ENCODE assay signal across 8 mouse cellular contexts in the genomic region with DNA sequence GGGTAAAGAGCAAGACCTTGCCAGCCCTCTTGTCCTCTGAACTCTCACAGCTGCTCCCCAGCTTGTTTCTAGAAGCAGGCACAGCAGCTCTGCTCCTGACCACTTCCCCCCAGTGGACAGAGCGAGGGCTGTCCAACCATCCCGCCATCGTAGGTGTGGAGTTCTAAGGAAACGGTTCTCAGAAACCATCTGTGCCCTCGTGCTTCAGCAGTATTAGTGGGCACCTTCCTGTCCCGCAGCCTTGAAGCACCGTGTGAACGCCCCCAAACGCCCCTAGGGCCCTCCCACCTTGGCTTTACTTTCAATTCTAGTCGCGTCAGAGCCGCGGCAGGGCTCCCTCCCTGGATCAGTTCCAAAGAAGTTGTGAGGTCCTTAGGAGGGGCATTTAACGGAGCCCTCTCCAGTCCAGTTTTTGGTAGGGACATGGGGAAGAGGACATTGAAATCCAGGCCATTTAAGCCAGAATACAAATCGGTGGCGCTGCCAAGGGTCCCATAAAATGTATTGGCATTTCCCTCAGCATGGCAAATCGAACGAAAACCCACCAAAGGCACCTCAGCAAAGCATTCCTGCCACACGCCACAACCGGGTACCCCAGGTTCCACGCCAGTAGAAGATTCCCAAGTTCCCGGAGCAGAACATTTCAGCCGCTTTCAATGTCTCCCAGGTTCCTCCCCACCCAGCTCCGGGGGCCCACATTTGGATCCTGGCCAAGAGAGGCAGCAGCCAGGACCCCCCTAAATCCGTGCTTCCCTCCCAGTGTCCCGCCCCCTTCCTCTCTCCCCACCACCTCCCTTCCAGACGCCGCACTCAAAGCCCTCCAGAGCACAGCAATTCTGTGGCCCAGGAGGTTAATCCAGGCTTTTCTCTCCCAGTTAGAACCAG. TPM values are rescaled to one million over a fixed set of nuclear protein-coding genes. Genes with fewer than 3 reads are reported as not detected.
DNase-seq lines count a peak whose midpoint lies in the region; TF ChIP-seq lines count a peak whose summit lies in the region.

No protein-coding gene starts in this region.

- peak overlapping the region; percentile 65 for H3K4me3 ChIP-seq in layer of hippocampus, adult 2 months
- peak overlapping the region; percentile 80 for H3K4me3 ChIP-seq in heart, adult 2 months

- peak overlapping the region; percentile 41 for H3K9ac ChIP-seq in heart, adult 2 months (ENCODE audit: low read depth, low read length)

- H3K79me2 ChIP-seq in heart, adult 2 months (replicated peaks; ENCODE audit: control insufficient read depth, insufficient read depth, low read length) = no peaks in the 10 kb centered on the region

- no peaks in the 10 kb centered on the region for H3K36me3 ChIP-seq in heart, adult 2 months (ENCODE audit: control insufficient read depth, insufficient read depth, low read length)

- 2% methylated on average over 28 of the region's 28 CpGs for WGBS in heart, adult 2 months

- no peak for DNase-seq in layer of hippocampus, adult 2 months (ENCODE audit: low spot score in 2 of 2)
- DNase-seq in layer of hippocampus, adult 9-11 months = no peak
- DNase-seq in embryo, embryonic 10.5 days (ENCODE audit: low spot score) = peak; percentile 78
- DNase-seq in heart, adult 2 months = peak; percentile 40 to 47
- DNase-seq in kidney, adult 11 months = peak; percentile 57
- DNase-seq in lung, adult 18-20 months = peak; percentile 28 to 40
- peak; percentile 42 for DNase-seq in ovary, postnatal 36 days (ENCODE audit: low spot score)
- DNase-seq in thymus, postnatal 25 days = no peak

- no peaks in the 10 kb centered on the region for H3K27me3 ChIP-seq in heart, adult 2 months (ENCODE audit: control insufficient read depth, insufficient read depth, low read length)

- H3K4me1 ChIP-seq in heart, adult 2 months (ENCODE audit: control insufficient read depth, insufficient read depth, low read length) = no peaks in the 10 kb centered on the region

- intact Hi-C loops in heart, adult 2 months (cut with DNase I) = loop anchor here (5.0 to 10.0 kb wide), 2 partner anchors 364 to 441 kb away; a partner anchor contains a TSS

- H3K27ac ChIP-seq in layer of hippocampus, adult 2 months = peak overlapping the region; percentile 84; the same call in 1 of the 2 replicates
- no peak overlapping the region; the same call in 1 of the 2 replicates for H3K27ac ChIP-seq in heart, adult 2 months

- TF ChIP-seq POLR2A in heart, adult 2 months (IDR thresholded peaks at IDR 0.05; ENCODE audit: insufficient read depth, low read depth, low read length) = no peak

- peak; percentile 49 for TF ChIP-seq CTCF in layer of hippocampus, adult 2 months (conservative IDR thresholded peaks at IDR 0.05)
- TF ChIP-seq CTCF in heart, adult 2 months (IDR thresholded peaks at IDR 0.05) = peak; percentile 51

- TF ChIP-seq EP300 in heart, adult 2 months (IDR thresholded peaks at IDR 0.05; ENCODE audit: insufficient read depth, low read depth, low read length) = no peak

RNA-seq across cellular contexts. Expression of a gene that starts 1.5 kb away (rescaled TPM):
- 10 to 100 TPM; 14.2 to 14.7 TPM for total RNA-seq in layer of hippocampus, adult 2 months (2021)
- 1 to 10 TPM; 1.9 to 2.8 TPM for total RNA-seq in heart, adult 2 months (2021)
- polyA plus RNA-seq in heart, adult 2 months (2012; rRNA removed) = 1.5 and 1.8 TPM in 2 replicates

Comparison
In these comparisons a context has a peak if more than half of its experiments do, and no peak if none do; other contexts are left out.
1. DNase-seq: peak in embryo, embryonic 10.5 days (single experiment), heart, adult 2 months (2 of 2), kidney, adult 11 months (single experiment), lung, adult 18-20 months (2 of 2) and ovary, postnatal 36 days (single experiment); none in layer of hippocampus, adult 2 months (0 of 2), layer of hippocampus, adult 9-11 months (single experiment) and thymus, postnatal 25 days (single experiment).
2. RNA of a gene that starts 1.5 kb away (total RNA-seq): 14.2 to 14.7 TPM in layer of hippocampus, adult 2 months; 1.9 to 2.8 TPM in heart, adult 2 months; every median in the first group is over 4 times any median in the second.